Mouse (Mus musculus): ENCODE measurements around the gene Pprc1. TPM values are rescaled to one million over a fixed set of nuclear protein-coding genes. Genes with fewer than 3 reads are reported as not detected.

The Pprc1 gene
- polyA plus RNA-seq, 1 experiment from 2014 or later = 21.4 TPM

DNA sequence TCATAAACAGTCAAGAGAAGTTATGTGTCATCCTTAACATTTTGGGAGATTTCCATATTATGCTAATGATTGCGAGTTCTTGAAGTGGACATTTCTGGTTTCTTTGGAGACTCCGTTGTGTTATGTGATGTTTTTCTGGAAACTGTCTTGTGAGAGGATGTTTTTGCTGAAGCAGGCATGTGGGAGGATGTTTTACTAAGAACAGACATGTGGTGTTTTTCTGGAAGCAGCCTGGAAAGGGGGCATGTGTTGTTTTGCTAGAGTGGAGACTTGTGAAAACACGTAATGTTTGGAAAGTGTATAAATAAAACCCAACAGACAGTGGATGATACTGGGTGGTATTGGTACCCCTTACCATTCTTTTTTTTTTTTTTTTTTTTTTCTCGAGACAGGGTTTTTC lies 50.6 kb downstream of the Pprc1 start:
- no peaks in the 10 kb centered on the region for H3K36me3 ChIP-seq
- H3K27ac ChIP-seq (replicated peaks) = no peak overlapping the region
- ATAC-seq (ENCODE audit: extremely low read depth, insufficient number of reproducible peaks, low FRiP score, low TSS enrichment) = no peak
- no peak overlapping the region for H3K9ac ChIP-seq
- no peaks in the 10 kb centered on the region for H3K27me3 ChIP-seq (replicated peaks)
- no peak overlapping the region for H3K4me3 ChIP-seq
- no peak overlapping the region for H3K4me2 ChIP-seq
- 76% methylated on average over 4 of the region's 4 CpGs for WGBS
- H3K4me1 ChIP-seq = no peaks in the 10 kb centered on the region
- H3K9me3 ChIP-seq = peaks cover 3% of the 10 kb centered on the region; the same call in 1 of the 2 replicates

DNA sequence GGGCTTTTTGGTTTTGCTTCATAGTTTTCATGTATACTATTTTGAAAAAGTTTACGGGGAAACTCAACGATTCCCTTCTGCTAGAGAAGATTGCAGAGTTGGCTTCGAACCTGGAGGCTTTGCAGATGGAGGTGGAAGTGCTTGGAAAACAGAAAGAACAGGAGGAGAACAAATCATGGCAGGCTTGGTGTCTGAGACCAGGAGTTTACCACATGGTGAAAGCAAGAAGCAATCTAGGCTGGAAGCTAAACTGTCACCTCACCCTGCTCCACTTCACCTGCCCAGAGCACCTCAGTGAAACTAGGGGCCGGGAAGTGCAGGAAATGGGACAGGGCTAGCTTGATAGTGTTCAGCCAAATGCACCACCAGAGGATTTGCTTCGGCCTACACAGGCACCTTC lies 51.7 kb downstream of the Pprc1 start:
- H3K4me2 ChIP-seq = no peak overlapping the region
- no peaks in the 10 kb centered on the region for H3K4me1 ChIP-seq
- no peak overlapping the region for H3K27ac ChIP-seq (replicated peaks)
- ATAC-seq (ENCODE audit: extremely low read depth, insufficient number of reproducible peaks, low FRiP score, low TSS enrichment) = no peak
- no peak overlapping the region for H3K4me3 ChIP-seq
- H3K9me3 ChIP-seq = peaks cover 3% of the 10 kb centered on the region; the same call in 1 of the 2 replicates
- WGBS = 77% methylated on average over 5 of the region's 5 CpGs
- H3K27me3 ChIP-seq (replicated peaks) = no peaks in the 10 kb centered on the region
- no peak overlapping the region for H3K9ac ChIP-seq
- no peaks in the 10 kb centered on the region for H3K36me3 ChIP-seq

DNA sequence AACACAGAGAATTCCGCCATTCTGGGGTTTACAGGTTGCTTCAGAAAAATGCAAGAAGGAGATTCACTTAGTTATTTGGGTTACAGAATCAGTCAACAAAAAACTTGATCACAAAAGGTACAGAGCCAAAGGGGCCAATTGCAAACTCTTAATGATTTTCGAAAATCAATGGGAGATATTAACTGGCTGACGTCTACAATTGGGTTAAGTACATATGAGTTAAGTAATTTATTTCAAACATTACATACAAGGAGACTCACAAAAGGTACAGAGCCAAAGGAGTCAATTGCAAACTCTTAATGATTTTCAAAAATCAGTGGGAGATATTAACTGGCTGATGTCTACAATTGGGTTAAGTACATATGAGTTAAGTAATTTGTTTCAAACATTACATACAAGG lies 54.9 kb downstream of the Pprc1 start:
- no peak for ATAC-seq (ENCODE audit: extremely low read depth, insufficient number of reproducible peaks, low FRiP score, low TSS enrichment)
- H3K36me3 ChIP-seq = no peaks in the 10 kb centered on the region
- no peaks in the 10 kb centered on the region for H3K27me3 ChIP-seq (replicated peaks)
- WGBS = 79% methylated on average over 3 of the region's 3 CpGs
- no peak overlapping the region for H3K4me2 ChIP-seq
- no peak overlapping the region for H3K4me3 ChIP-seq
- H3K9me3 ChIP-seq = no peaks in the 10 kb centered on the region
- H3K4me1 ChIP-seq = no peaks in the 10 kb centered on the region
- H3K27ac ChIP-seq (replicated peaks) = no peak overlapping the region
- H3K9ac ChIP-seq = no peak overlapping the region

DNA sequence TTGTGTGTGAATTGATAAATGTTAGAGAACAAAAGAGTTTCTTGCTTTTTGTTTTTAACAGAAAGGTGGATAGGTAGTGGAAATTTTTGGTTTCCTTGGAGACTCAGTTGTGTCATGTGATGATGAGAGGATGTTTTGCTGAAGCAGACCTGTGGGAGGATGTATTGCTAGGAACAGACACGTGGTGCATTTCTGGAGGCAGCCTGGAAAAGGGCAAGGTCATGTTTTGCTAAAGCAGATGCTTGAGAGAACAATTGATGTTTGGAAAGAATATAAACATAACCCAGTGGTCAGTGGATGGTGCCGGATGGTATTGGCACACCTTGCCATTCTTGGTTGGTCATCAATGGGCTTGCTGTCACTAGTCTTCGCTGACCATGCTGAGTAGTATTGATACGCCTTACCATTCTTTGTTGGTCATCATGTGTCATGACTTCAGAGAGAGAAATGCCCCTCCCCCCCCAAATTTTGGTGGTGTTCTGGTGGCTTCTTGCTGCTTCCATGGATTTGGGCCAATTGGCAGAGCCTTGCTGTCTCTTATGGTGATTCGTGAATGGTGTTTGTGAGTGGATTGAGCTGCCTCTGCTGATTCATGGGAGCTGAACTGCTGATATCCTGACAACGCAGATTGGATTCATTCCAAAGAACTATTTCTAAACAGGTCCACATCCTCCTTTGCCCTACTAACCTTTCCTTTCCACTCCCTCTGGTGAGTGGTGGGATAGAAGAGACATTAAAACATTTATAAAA lies 58.9 kb downstream of the Pprc1 start:
- Histone ChIP-seq H3K27me3 (replicated peaks) (no peaks in the 10 kb centered on the region), H3K9ac (no peak overlapping the region), H3K4me3 (no peak overlapping the region), H3K27ac (replicated peaks) (no peak overlapping the region), H3K36me3 (no peaks in the 10 kb centered on the region), H3K4me1 (no peaks in the 10 kb centered on the region), H3K4me2 (no peak overlapping the region), H3K9me3 (no peaks in the 10 kb centered on the region)
- WGBS = 73% methylated on average over 6 of the region's 6 CpGs
- ATAC-seq (ENCODE audit: extremely low read depth, insufficient number of reproducible peaks, low FRiP score, low TSS enrichment) = no peak

DNA sequence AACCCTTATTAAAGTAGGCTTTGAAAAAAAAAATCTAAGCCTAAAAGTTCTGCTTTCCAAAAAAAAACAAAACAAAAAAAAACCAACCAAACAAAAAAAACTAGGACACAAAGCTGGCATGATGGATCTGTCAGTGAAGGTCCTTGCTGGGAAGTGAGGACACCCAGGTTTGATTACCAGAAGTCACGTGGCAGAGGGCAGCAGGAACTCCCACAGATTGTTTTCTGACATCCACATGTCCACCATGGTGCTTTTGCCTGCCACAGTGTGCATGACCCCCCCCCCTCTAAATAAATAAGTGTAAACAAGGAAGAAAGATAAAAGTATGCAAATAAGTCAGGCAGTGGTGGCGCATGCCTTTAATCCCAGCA lies 59.5 kb downstream of the Pprc1 start:
- no peak for ATAC-seq (ENCODE audit: extremely low read depth, insufficient number of reproducible peaks, low FRiP score, low TSS enrichment)
- Histone ChIP-seq H3K4me3 (no peak overlapping the region), H3K9ac (no peak overlapping the region), H3K9me3 (no peaks in the 10 kb centered on the region), H3K27ac (replicated peaks) (no peak overlapping the region), H3K27me3 (replicated peaks) (no peaks in the 10 kb centered on the region), H3K36me3 (no peaks in the 10 kb centered on the region), H3K4me1 (no peaks in the 10 kb centered on the region), H3K4me2 (no peak overlapping the region)
- 69% methylated on average over 2 of the region's 2 CpGs for WGBS

DNA sequence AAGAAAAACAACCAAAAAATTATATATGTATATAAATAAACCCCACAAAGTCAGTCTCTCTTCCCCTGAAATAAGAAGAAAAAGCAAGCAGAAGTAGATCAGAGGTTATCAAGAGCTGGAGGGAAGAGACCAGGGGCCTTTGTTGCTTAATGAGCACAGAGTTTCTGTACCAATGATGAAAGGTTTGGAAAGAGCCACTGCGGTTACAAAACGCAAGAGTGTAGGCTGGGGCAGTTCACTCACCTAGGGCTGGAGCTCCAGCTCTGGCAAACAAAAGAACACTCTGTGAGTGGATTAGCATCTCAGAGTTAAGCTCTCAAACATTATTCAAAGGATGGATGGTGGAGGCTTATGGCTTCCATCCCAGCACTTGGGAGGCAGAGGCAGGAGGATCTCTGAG lies 65.5 kb downstream of the Pprc1 start:
- no peak for ATAC-seq (ENCODE audit: extremely low read depth, insufficient number of reproducible peaks, low FRiP score, low TSS enrichment)
- no peaks in the 10 kb centered on the region for H3K27me3 ChIP-seq (replicated peaks)
- 84% methylated on average over 2 of the region's 2 CpGs for WGBS

DNA sequence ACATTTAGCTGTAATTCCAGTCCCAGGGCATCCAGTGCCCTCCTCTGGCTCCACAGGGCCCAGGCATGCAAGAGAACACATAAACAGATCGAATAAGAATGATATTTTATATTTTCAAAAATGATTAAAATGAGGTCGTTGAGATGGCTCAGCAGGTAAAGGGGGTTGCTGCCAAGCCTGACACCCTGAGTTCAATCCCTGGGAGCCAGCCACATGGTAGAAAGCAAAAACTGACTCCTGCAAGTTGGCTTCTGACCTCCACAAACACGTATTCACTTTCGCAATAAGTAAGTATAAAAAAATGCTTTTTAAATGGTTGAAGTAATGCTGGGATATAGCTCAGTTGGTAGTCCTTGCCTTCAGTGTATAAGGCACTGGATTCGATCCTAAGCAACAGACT lies 66.1 kb downstream of the Pprc1 start:
- 74% methylated on average over 5 of the region's 5 CpGs for WGBS
- Histone ChIP-seq H3K4me1 (no peaks in the 10 kb centered on the region), H3K36me3 (no peaks in the 10 kb centered on the region), H3K4me2 (no peak overlapping the region), H3K4me3 (no peak overlapping the region), H3K9ac (no peak overlapping the region), H3K9me3 (no peaks in the 10 kb centered on the region), H3K27me3 (replicated peaks) (no peaks in the 10 kb centered on the region), H3K27ac (replicated peaks) (no peak overlapping the region)
- no peak for ATAC-seq (ENCODE audit: extremely low read depth, insufficient number of reproducible peaks, low FRiP score, low TSS enrichment)

More for the DNA sequence above, 65.5 kb downstream of the Pprc1 start:
- Histone ChIP-seq H3K27ac (replicated peaks) (no peak overlapping the region), H3K36me3 (no peaks in the 10 kb centered on the region), H3K9ac (no peak overlapping the region), H3K4me3 (no peak overlapping the region), H3K4me1 (no peaks in the 10 kb centered on the region), H3K4me2 (no peak overlapping the region), H3K9me3 (no peaks in the 10 kb centered on the region)

DNA sequence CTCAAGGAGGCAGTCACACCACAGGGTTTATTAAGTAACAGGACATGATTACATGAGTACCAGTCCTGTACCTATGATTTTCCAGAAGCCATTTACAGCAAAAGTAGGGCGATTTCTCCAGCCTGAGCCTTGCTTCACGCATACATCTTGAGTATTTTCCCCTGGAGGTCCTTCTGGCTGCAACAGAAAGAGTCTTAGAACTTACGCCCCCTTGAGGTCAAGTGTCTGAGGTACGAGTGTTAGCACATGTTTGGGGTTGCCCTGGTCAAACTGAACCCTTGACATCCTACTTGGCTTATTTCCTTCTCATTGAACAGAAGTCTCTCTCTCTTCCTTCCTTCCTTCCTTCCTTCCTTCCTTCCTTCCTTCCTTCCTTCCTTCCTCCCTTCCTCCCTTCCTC lies 69.9 kb downstream of the Pprc1 start:
- Histone ChIP-seq H3K9ac (no peak overlapping the region), H3K4me1 (no peaks in the 10 kb centered on the region), H3K9me3 (no peaks in the 10 kb centered on the region), H3K36me3 (no peaks in the 10 kb centered on the region), H3K27ac (replicated peaks) (no peak overlapping the region), H3K27me3 (replicated peaks) (no peaks in the 10 kb centered on the region), H3K4me2 (no peak overlapping the region), H3K4me3 (no peak overlapping the region)
- 38% methylated on average over 4 of the region's 4 CpGs for WGBS
- ATAC-seq (ENCODE audit: extremely low read depth, insufficient number of reproducible peaks, low FRiP score, low TSS enrichment) = no peak

DNA sequence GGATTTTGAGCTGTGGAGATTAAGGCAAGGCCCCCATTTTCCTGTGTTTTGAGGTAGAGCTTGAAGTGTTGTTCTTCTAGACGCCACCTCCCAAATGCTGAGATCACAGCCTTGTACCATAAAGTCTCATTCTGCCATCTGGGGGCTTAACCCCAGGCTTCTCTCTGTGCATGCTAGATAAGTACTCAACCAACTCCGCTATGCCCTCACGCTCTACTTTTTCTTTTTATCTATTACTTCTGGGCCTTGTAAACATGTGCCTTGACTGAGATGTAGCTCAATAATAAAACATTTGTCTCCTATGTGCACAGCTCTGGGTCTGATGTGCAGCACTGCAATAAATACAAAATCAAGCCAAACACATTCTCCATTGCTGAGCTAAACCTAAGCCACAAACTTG lies 74.8 kb downstream of the Pprc1 start:
- Histone ChIP-seq H3K4me2 (no peak overlapping the region), H3K4me1 (no peaks in the 10 kb centered on the region), H3K27ac (replicated peaks) (no peak overlapping the region), H3K4me3 (no peak overlapping the region), H3K36me3 (no peaks in the 10 kb centered on the region), H3K9ac (no peak overlapping the region), H3K27me3 (replicated peaks) (peaks cover 13% of the 10 kb centered on the region; the same call in 1 of the 2 replicates), H3K9me3 (no peaks in the 10 kb centered on the region)
- ATAC-seq (ENCODE audit: extremely low read depth, insufficient number of reproducible peaks, low FRiP score, low TSS enrichment) = no peak
- WGBS = 75% methylated on average over 3 of the region's 3 CpGs

DNA sequence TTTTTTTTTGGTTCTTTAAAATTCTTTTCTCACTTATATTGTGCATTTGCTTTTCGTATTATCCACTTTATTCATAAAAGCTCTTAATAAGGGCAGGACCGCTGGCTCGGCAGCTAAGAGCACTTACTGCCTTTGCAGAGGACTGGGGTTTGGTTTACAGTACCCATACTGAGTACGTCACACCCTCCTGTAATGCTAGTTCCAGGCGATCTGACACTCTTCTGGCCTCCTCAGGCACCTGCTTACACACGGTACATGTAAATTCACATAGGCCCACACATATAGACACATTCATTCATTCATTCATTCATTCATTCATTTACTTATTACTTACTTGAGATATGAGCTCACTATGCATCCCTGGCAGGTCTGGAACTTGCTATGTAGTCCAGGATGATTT lies 76.2 kb downstream of the Pprc1 start:
- H3K4me3 ChIP-seq = no peak overlapping the region
- H3K9me3 ChIP-seq = no peaks in the 10 kb centered on the region
- ATAC-seq (ENCODE audit: extremely low read depth, insufficient number of reproducible peaks, low FRiP score, low TSS enrichment) = no peak
- H3K9ac ChIP-seq = no peak overlapping the region
- peaks cover 22% of the 10 kb centered on the region for H3K27me3 ChIP-seq (replicated peaks)
- no peak overlapping the region for H3K27ac ChIP-seq (replicated peaks)
- no peak overlapping the region for H3K4me2 ChIP-seq
- 61% methylated on average over 6 of the region's 6 CpGs for WGBS
- no peaks in the 10 kb centered on the region for H3K36me3 ChIP-seq
- no peaks in the 10 kb centered on the region for H3K4me1 ChIP-seq
